Mouse (Mus musculus) midbrain, embryonic 16.5 days (tissue): ENCODE data around the gene Zdhhc18. TPM values are rescaled to one million over a fixed set of nuclear protein-coding genes. Genes with fewer than 3 reads are reported as not detected.
"Not testable (repeated sequence)": the region's sequence is repeated elsewhere in the genome, so short reads cannot be mapped to it uniquely, and the experiment has no call there.

Experiments
- ATAC-seq: fragments of 200-750 bp; cut with Nextera tagmentation; 2 replicates; pipeline ENCODE4 v1.8.0; 2017; ENCODE audit warnings: moderate TSS enrichment
- H3K27ac ChIP-seq: fragments of 300-500 bp; sonication (generic); 2 replicates; pipeline ENCODE4 v1.5.1; 2014; ENCODE audit warnings: mild to moderate bottlenecking, low read length, mixed read lengths
- H3K27me3 ChIP-seq: fragments of 300-500 bp; sonication (generic); 2 replicates; pipeline ENCODE4 v1.6.1; 2014; ENCODE audit warnings: low read depth, low read length, mixed read lengths; ENCODE audit not compliant: control insufficient read depth, insufficient read depth
- H3K36me3 ChIP-seq: fragments of 300-500 bp; sonication (generic); 2 replicates; pipeline ENCODE4 v1.6.1; 2014; ENCODE audit warnings: mild to moderate bottlenecking, low read length, moderate library complexity, mixed read lengths; ENCODE audit not compliant: control insufficient read depth, insufficient read depth
- H3K4me1 ChIP-seq: fragments of 300-500 bp; sonication (generic); 2 replicates; pipeline ENCODE4 v1.6.1; 2014; ENCODE audit warnings: mild to moderate bottlenecking, low read length, mixed read lengths; ENCODE audit not compliant: control insufficient read depth, insufficient read depth
- H3K4me2 ChIP-seq: fragments of 300-500 bp; sonication (generic); 2 replicates; pipeline ENCODE4 v1.6.1; 2014; ENCODE audit warnings: mild to moderate bottlenecking, low read length, mixed read lengths
- H3K4me3 ChIP-seq: fragments of 300-500 bp; sonication (generic); 2 replicates; pipeline ENCODE4 v1.5.1; 2014; ENCODE audit warnings: low read depth, mild to moderate bottlenecking, low read length, moderate library complexity, mixed read lengths
- H3K9ac ChIP-seq: fragments of 300-500 bp; sonication (generic); 2 replicates; pipeline ENCODE4 v1.6.1; 2014; ENCODE audit warnings: low read depth, low read length, mixed read lengths
- H3K9me3 ChIP-seq: fragments of 300-500 bp; sonication (generic); replicated peaks from 2 replicates; pipeline ENCODE4 v1.6.1; 2014; ENCODE audit warnings: mild to moderate bottlenecking, low read length, mixed read lengths; ENCODE audit not compliant: control insufficient read depth, poor library complexity, severe bottlenecking
- WGBS: fragments of 180-500 bp; shearing (Covaris S2); extraction: QIAGEN DNeasy Blood & Tissue Kit; methylation state at CpG from one replicate; pipeline ENCODE4 v1.1.7; 2014; 5-methylcytosine and 5-hydroxymethylcytosine counted together
- polyA plus RNA-seq: library from polyadenylated mRNA; unstranded; fragments of >200 nt; fragmentation: Nextera tagmentation; extraction: Ambion mirVana; gene quantifications from 2 replicates; pipeline ENCODE4 v1.2.1, GENCODE M21; 2015

The Zdhhc18 gene
- polyA plus RNA-seq, 1 experiment from 2014 or later = 4.7 TPM

GRCm38 (mm10) chr4:133658729-133659128, 8.8 kb upstream of the Zdhhc18 start:
- no peak overlapping the region for H3K27ac ChIP-seq
- no peak for ATAC-seq
- no peaks in the 10 kb centered on the region for H3K9me3 ChIP-seq
- H3K27me3 ChIP-seq = no peaks in the 10 kb centered on the region
- H3K4me3 ChIP-seq = no peak overlapping the region
- peaks cover 7% of the 10 kb centered on the region for H3K4me1 ChIP-seq
- WGBS = 36% methylated on average over 2 of the region's 2 CpGs
- no peak overlapping the region for H3K9ac ChIP-seq
- no peaks in the 10 kb centered on the region for H3K36me3 ChIP-seq
- H3K4me2 ChIP-seq = no peak overlapping the region

DNA sequence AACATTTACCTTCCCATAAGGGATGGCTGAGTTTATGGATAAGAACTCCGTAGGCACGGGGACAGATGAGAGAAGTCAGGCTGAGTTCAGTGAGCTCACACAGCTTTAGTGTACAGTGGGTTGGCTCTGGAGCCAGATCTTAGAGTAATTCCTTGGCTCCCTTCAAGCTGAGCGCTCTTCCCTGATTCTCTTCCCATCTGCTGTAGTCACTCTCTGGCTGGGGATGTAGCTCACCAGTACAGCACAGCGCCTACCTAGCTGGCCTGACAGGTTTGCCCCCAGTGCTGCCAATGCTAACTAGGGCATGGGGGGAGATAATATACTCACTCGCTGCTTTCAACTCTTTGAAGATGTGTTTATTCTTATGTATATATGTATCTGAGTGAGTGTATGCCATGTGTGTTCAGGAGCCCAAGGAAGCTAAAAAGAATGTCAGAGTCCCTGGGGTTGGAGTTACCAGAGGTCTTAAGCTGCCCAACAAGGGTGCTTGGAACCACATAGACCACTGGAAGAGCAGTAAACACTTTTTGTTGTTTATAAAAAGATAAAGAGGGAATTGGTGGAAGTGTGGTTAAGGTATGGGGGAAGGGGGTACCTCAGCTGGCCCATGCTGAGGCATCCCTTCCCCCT, 8.0 kb upstream of the Zdhhc18 start:
- no peak overlapping the region for H3K4me3 ChIP-seq
- H3K27ac ChIP-seq = no peak overlapping the region
- H3K27me3 ChIP-seq = no peaks in the 10 kb centered on the region
- H3K36me3 ChIP-seq = no peaks in the 10 kb centered on the region
- 51% methylated on average over 5 of the region's 5 CpGs for WGBS
- no peak overlapping the region for H3K4me2 ChIP-seq
- H3K9ac ChIP-seq = no peak overlapping the region
- no peaks in the 10 kb centered on the region for H3K9me3 ChIP-seq
- H3K4me1 ChIP-seq = peaks cover 7% of the 10 kb centered on the region
- no peak for ATAC-seq

GRCm38 (mm10) chr4:133656997-133657396, 7.0 kb upstream of the Zdhhc18 start:
- 6% methylated on average over 4 of the region's 4 CpGs for WGBS
- no peak for ATAC-seq

DNA sequence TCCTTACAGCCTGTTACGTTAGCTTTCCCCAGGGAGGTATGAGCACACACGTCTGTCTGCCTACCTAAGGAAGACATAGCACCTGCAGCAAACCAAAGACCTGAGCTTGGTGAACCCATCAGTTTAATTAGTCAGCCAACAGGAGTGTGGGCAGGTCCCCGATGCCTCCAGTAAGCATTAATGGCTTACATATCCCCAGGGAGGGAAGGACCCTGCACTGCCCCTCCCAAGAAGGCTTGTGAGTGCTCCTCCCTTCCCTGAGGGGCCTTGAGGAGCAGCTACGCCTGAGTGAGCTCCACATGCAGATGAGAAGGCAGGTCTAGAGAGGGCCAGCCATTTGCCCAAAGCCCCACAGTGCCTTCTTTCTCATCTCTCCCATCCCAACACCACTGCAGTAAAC, 6.3 kb upstream of the Zdhhc18 start:
- Histone ChIP-seq H3K9me3 (no peaks in the 10 kb centered on the region), H3K9ac (no peak overlapping the region), H3K27ac (no peak overlapping the region), H3K4me3 (no peak overlapping the region), H3K4me1 (peaks cover 7% of the 10 kb centered on the region), H3K36me3 (no peaks in the 10 kb centered on the region), H3K27me3 (no peaks in the 10 kb centered on the region), H3K4me2 (no peak overlapping the region)
- ATAC-seq = no peak
- WGBS = 50% methylated on average over 4 of the region's 4 CpGs

More at GRCm38 (mm10) chr4:133656997-133657396, 7.0 kb upstream of the Zdhhc18 start:
- Histone ChIP-seq H3K27me3 (no peaks in the 10 kb centered on the region), H3K27ac (no peak overlapping the region), H3K4me2 (no peak overlapping the region), H3K36me3 (no peaks in the 10 kb centered on the region), H3K4me3 (no peak overlapping the region), H3K4me1 (peaks cover 7% of the 10 kb centered on the region), H3K9ac (no peak overlapping the region), H3K9me3 (no peaks in the 10 kb centered on the region)

DNA sequence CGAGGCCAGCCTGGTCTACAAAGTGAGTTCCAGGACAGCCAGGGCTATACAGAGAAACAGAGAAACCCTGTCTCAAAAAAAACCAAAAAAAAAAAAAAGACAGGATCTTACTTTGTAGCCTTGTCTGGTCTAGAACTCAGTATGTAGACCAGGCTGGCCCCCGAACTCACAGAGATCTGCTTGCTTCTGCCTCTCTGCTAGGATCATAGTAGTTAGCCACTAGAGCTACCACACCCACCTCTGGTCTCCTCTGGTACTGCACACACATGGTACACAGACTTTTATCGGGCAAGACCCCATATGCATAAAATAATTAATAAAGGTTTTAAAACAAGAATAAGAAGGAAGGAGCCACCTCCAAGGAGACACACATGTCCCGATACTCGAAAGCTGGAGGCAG, 4.1 kb upstream of the Zdhhc18 start:
- H3K9me3 ChIP-seq, H3K27me3 ChIP-seq, H3K4me1 ChIP-seq, H3K27ac ChIP-seq, H3K9ac ChIP-seq, H3K4me3 ChIP-seq, ATAC-seq, H3K36me3 ChIP-seq, H3K4me2 ChIP-seq: not testable (repeated sequence)
- 98% methylated on average over 5 of the region's 5 CpGs for WGBS

DNA sequence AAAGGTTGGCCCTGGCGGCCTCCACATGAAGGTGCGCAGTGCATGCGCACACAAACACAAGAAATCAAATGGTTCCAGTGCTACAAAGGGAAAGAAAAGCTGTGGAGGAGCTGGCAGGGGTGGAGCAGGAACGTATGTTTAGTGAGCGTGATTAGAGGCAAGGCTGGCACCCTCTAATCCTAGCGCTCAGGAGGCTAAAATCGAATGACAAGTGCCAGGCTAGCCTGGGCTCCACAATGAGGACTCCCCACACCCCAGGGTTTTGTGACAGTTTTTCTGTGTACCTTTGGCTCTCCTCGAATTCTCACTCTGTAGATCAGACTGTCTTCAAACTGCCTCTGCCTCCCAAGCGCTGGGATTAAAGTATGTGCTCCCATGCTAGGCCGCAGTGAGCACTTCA, 2.8 kb upstream of the Zdhhc18 start:
- no peaks in the 10 kb centered on the region for H3K27me3 ChIP-seq
- no peaks in the 10 kb centered on the region for H3K36me3 ChIP-seq
- peaks cover 3% of the 10 kb centered on the region; the same call in 1 of the 2 replicates for H3K4me1 ChIP-seq
- ATAC-seq = no peak
- no peaks in the 10 kb centered on the region for H3K9me3 ChIP-seq
- no peak overlapping the region for H3K4me3 ChIP-seq
- WGBS = 70% methylated on average over 10 of the region's 10 CpGs
- H3K9ac ChIP-seq = no peak overlapping the region
- no peak overlapping the region for H3K4me2 ChIP-seq
- H3K27ac ChIP-seq = no peak overlapping the region

DNA sequence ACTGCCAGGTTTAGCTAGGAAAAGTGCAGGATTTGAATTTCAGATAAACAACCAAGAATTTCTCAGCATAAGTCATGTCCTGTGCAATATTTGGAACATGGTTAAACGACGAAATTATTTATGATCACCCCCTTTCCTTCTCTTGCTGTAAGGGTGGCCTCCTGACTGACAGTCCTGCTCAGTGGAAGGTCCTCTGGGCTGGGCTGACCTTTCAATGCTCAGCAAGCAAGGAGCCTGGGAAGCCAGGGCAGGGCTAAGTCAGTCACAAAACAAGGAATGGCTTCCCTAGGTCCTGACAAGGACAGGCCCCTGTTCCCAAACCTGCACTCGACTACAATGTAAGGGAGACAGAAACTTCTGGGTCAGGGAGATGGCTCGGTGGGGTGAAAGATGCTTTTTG, 2.0 kb upstream of the Zdhhc18 start:
- WGBS = 66% methylated on average over 4 of the region's 4 CpGs
- H3K4me3 ChIP-seq = no peak overlapping the region
- H3K9me3 ChIP-seq = no peaks in the 10 kb centered on the region
- no peak for ATAC-seq
- no peak overlapping the region for H3K9ac ChIP-seq
- no peaks in the 10 kb centered on the region for H3K36me3 ChIP-seq
- no peak overlapping the region for H3K27ac ChIP-seq
- no peaks in the 10 kb centered on the region for H3K27me3 ChIP-seq
- peaks cover under 1% of the 10 kb centered on the region; the same call in 1 of the 2 replicates for H3K4me1 ChIP-seq
- H3K4me2 ChIP-seq = no peak overlapping the region

GRCm38 (mm10) chr4:133651445-133651844, 1.5 kb upstream of the Zdhhc18 start:
- Histone ChIP-seq H3K4me3 (no peak overlapping the region), H3K27ac (no peak overlapping the region), H3K36me3 (no peaks in the 10 kb centered on the region), H3K27me3 (no peaks in the 10 kb centered on the region), H3K9me3 (no peaks in the 10 kb centered on the region), H3K4me1 (no peaks in the 10 kb centered on the region), H3K9ac (no peak overlapping the region), H3K4me2 (no peak overlapping the region)
- 51% methylated on average over 10 of the region's 10 CpGs for WGBS
- no peak for ATAC-seq

GRCm38 (mm10) chr4:133649464-133649863, 490 bp downstream of the Zdhhc18 start:
- not testable (repeated sequence) for ATAC-seq, H3K4me1 ChIP-seq, H3K9me3 ChIP-seq, H3K27me3 ChIP-seq, H3K36me3 ChIP-seq, H3K9ac ChIP-seq, H3K27ac ChIP-seq
- Histone ChIP-seq H3K4me2 (peak overlapping the region; percentile 44), H3K4me3 (peak overlapping the region; percentile 12; the same call in 1 of the 2 replicates)
- WGBS = 83% methylated on average over 5 of the region's 5 CpGs
